Mouse (Mus musculus): ENCODE measurements at regions not wholly inside any gene's neighbourhood (a gene's known extent, or its start where the extent isn't known, plus 50 kb on each side); places are given as distances from the start of the nearest gene placed in this dataset.

GRCm38 (mm10) chr10:99683310-99683709, 76.1 kb downstream of the Csl start:
- Histone ChIP-seq H3K4me3 (replicated peaks) (no peak overlapping the region), H3K27me3 (ENCODE audit: control insufficient read depth) (no peaks in the 10 kb centered on the region), H3K9me3 (ENCODE audit: control insufficient read depth, low read length) (peaks cover 2% of the 10 kb centered on the region; the same call in 1 of the 2 replicates), H3K36me3 (ENCODE audit: control insufficient read depth) (no peaks in the 10 kb centered on the region), H3K4me1 (ENCODE audit: control insufficient read depth) (no peaks in the 10 kb centered on the region)
- TF ChIP-seq TAL1 (IDR thresholded peaks at IDR 0.05; ENCODE audit: low read length), result no peak
- TF ChIP-seq GATA1 (IDR thresholded peaks at IDR 0.05; ENCODE audit: low read length), result no peak

- H3K36me3 ChIP-seq (ENCODE audit: control insufficient read depth), result no peaks in the 10 kb centered on the region
- no peaks in the 10 kb centered on the region for H3K27me3 ChIP-seq (ENCODE audit: control insufficient read depth)
- no peak overlapping the region for H3K4me3 ChIP-seq (replicated peaks)
- peaks cover 2% of the 10 kb centered on the region; the same call in 1 of the 2 replicates for H3K9me3 ChIP-seq (ENCODE audit: control insufficient read depth, low read length)
- no peaks in the 10 kb centered on the region for H3K4me1 ChIP-seq (ENCODE audit: control insufficient read depth)
- TF ChIP-seq TAL1 (IDR thresholded peaks at IDR 0.05; ENCODE audit: low read length) (no peak), GATA1 (IDR thresholded peaks at IDR 0.05; ENCODE audit: low read length) (no peak)
These were observed 73.5 kb downstream of the Csl start for GRCm38 (mm10) chr10:99685911-99686310.

- Histone ChIP-seq H3K27me3 (ENCODE audit: control insufficient read depth) (no peaks in the 10 kb centered on the region), H3K4me1 (ENCODE audit: control insufficient read depth) (no peaks in the 10 kb centered on the region), H3K9me3 (ENCODE audit: control insufficient read depth, low read length) (peaks cover 2% of the 10 kb centered on the region; the same call in 1 of the 2 replicates), H3K4me3 (replicated peaks) (no peak overlapping the region), H3K36me3 (ENCODE audit: control insufficient read depth) (no peaks in the 10 kb centered on the region)
- TF ChIP-seq TAL1 (IDR thresholded peaks at IDR 0.05; ENCODE audit: low read length), result no peak
- no peak for TF ChIP-seq GATA1 (IDR thresholded peaks at IDR 0.05; ENCODE audit: low read length)
These were observed 72.4 kb downstream of the Csl start for GRCm38 (mm10) chr10:99687011-99687410.

- Histone ChIP-seq H3K27me3 (ENCODE audit: control insufficient read depth) (no peaks in the 10 kb centered on the region), H3K4me3 (replicated peaks) (no peak overlapping the region), H3K9me3 (ENCODE audit: control insufficient read depth, low read length) (no peaks in the 10 kb centered on the region), H3K4me1 (ENCODE audit: control insufficient read depth) (no peaks in the 10 kb centered on the region), H3K36me3 (ENCODE audit: control insufficient read depth) (no peaks in the 10 kb centered on the region)
- TF ChIP-seq GATA1 (IDR thresholded peaks at IDR 0.05; ENCODE audit: low read length) (no peak), TAL1 (IDR thresholded peaks at IDR 0.05; ENCODE audit: low read length) (no peak)
These were observed 61.8 kb downstream of the Csl start for GRCm38 (mm10) chr10:99697696-99698095.

- TF ChIP-seq GATA1 (IDR thresholded peaks at IDR 0.05; ENCODE audit: low read length) (no peak), TAL1 (IDR thresholded peaks at IDR 0.05; ENCODE audit: low read length) (no peak)
- Histone ChIP-seq H3K9me3 (ENCODE audit: control insufficient read depth, low read length) (no peaks in the 10 kb centered on the region), H3K4me3 (replicated peaks) (no peak overlapping the region), H3K27me3 (ENCODE audit: control insufficient read depth) (no peaks in the 10 kb centered on the region), H3K4me1 (ENCODE audit: control insufficient read depth) (no peaks in the 10 kb centered on the region), H3K36me3 (ENCODE audit: control insufficient read depth) (no peaks in the 10 kb centered on the region)
These were observed 60.0 kb downstream of the Csl start for GRCm38 (mm10) chr10:99699498-99699897.

GRCm38 (mm10) chr10:99700052-99700777, 59.2 kb downstream of the Csl start:
- H3K9me3 ChIP-seq (ENCODE audit: control insufficient read depth, low read length), result no peaks in the 10 kb centered on the region
- H3K4me1 ChIP-seq (ENCODE audit: control insufficient read depth), result no peaks in the 10 kb centered on the region
- no peaks in the 10 kb centered on the region for H3K27me3 ChIP-seq (ENCODE audit: control insufficient read depth)
- no peak overlapping the region for H3K4me3 ChIP-seq (replicated peaks)
- TF ChIP-seq GATA1 (IDR thresholded peaks at IDR 0.05; ENCODE audit: low read length) (no peak), TAL1 (IDR thresholded peaks at IDR 0.05; ENCODE audit: low read length) (no peak)
- no peaks in the 10 kb centered on the region for H3K36me3 ChIP-seq (ENCODE audit: control insufficient read depth)
